Mouse (Mus musculus) stomach, postnatal 0 days (tissue): ENCODE measurements around the gene Eml6.

Experiments
- CTCF ChIP-seq: IDR thresholded peaks from 2 replicates; pipeline ENCODE4 v1.5.1; 2016; ENCODE audit warnings: antibody characterized with exemption, low read depth, mild to moderate bottlenecking, moderate library complexity
- EP300 ChIP-seq: optimal IDR thresholded peaks from 2 replicates; pipeline ENCODE3; 2016; ENCODE audit warnings: antibody characterized with exemption

DNA sequence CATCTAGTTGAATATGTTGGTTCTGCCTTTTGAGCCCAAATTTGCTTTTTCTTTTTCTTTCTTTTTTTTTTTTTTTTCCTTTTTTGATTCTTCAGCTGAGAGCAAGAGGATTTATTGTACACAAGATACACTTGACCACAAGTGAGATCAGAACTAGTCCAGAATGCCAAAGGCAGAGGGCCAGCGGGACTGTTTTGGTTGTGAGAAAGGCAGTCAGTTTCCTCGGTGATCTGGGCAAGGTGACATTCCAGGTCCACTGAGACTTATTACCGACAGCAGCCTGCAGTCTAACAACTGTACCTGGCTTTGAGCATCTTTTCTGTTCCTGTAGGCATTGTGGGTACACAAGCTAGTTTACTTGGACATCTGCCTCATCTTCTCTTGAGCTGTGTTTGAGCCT, 323.1 kb downstream of the Eml6 start:
- no peak for TF ChIP-seq CTCF
- no peak for TF ChIP-seq EP300
